Mouse (Mus musculus): ENCODE results near the gene Ajuba. TPM values are rescaled to one million over a fixed set of nuclear protein-coding genes. Genes with fewer than 3 reads are reported as not detected.

Gene Ajuba
- polyA plus RNA-seq (2012; rRNA removed) = 3.7 and 4.5 TPM in 2 replicates

GRCm38 (mm10) chr14:54577089-54577982 lies at the start of gene Ajuba:
TSS of gene Ajuba (minus strand) at chr14:54577558.

GRCm38 (mm10) chr14:54621133-54621532 lies 43.8 kb upstream of the Ajuba start, which contains the start of gene Psmb11:
TSS of gene Psmb11 (plus strand) at chr14:54621433.

GRCm38 (mm10) chr14:54617897-54618365 lies 40.6 kb upstream of the Ajuba start, which contains the start of gene Psmb5:
TSS of gene Psmb5 (minus strand) at chr14:54618022.

GRCm38 (mm10) chr14:54605752-54606321 lies 28.5 kb upstream of the Ajuba start, which contains the start of gene 4931414P19Rik:
TSS of gene 4931414P19Rik (minus strand) at chr14:54605993.

GRCm38 (mm10) chr14:54553975-54554769 lies 23.2 kb downstream of the Ajuba start, which contains the start of gene Haus4:
TSS of gene Haus4 (minus strand) at chr14:54554616.

Other genes with a start within 250 kb of the Ajuba start
- 25.0 and 28.0 TPM in 2 replicates for gene Oxa1l, start 216.7 kb downstream of the Ajuba start, polyA plus RNA-seq (2012; rRNA removed)
- 6.7 and 7.2 TPM in 2 replicates for gene Slc7a7, start 159.8 kb downstream of the Ajuba start, polyA plus RNA-seq (2012; rRNA removed)
- 155 and 165 TPM in 2 replicates for gene Mrpl52, start 150.6 kb downstream of the Ajuba start, polyA plus RNA-seq (2012; rRNA removed)
- 18.4 and 19.3 TPM in 2 replicates for gene Mmp14, start 145.9 kb downstream of the Ajuba start, polyA plus RNA-seq (2012; rRNA removed)
- 10.2 and 12.6 TPM in 2 replicates for gene Lrp10, start 113.4 kb downstream of the Ajuba start, polyA plus RNA-seq (2012; rRNA removed)
- 0.06 and 0.08 TPM in 2 replicates for gene Rem2, start 101.5 kb downstream of the Ajuba start, polyA plus RNA-seq (2012; rRNA removed)
- gene Prmt5, start 60.0 kb downstream of the Ajuba start, polyA plus RNA-seq (2012; rRNA removed) = 23.5 and 25.7 TPM in 2 replicates
- gene Haus4, start 22.9 kb downstream of the Ajuba start, polyA plus RNA-seq (2012; rRNA removed) = 23.2 and 26.4 TPM in 2 replicates
- 3.8 and 4.0 TPM in 2 replicates for gene 4931414P19Rik, start 28.4 kb upstream of the Ajuba start, polyA plus RNA-seq (2012; rRNA removed)
- gene Psmb5, start 40.5 kb upstream of the Ajuba start, polyA plus RNA-seq (2012; rRNA removed) = 104 and 126 TPM in 2 replicates
- 0.01 TPM in 1 of 2 replicates, not detected in the other for gene Psmb11, start 43.9 kb upstream of the Ajuba start, polyA plus RNA-seq (2012; rRNA removed)
- not detected in 2 replicates for gene Gm17606, start 63.4 kb upstream of the Ajuba start, polyA plus RNA-seq (2012; rRNA removed)
- gene Cdh24, start 63.8 kb upstream of the Ajuba start, polyA plus RNA-seq (2012; rRNA removed) = 1.00 and 1.1 TPM in 2 replicates
- 32.7 and 36.7 TPM in 2 replicates for gene 1700123O20Rik, start 108.7 kb upstream of the Ajuba start, polyA plus RNA-seq (2012; rRNA removed)
- gene Acin1, start 109.4 kb upstream of the Ajuba start, polyA plus RNA-seq (2012; rRNA removed) = 71.1 and 71.7 TPM in 2 replicates
- 0.05 TPM in 2 replicates for gene Gm29776, start 121.3 kb upstream of the Ajuba start, polyA plus RNA-seq (2012; rRNA removed)
- 5.1 and 7.5 TPM in 2 replicates for gene Cebpe, start 134.6 kb upstream of the Ajuba start, polyA plus RNA-seq (2012; rRNA removed)
- 2.9 and 3.6 TPM in 2 replicates for gene Slc7a8, start 204.4 kb upstream of the Ajuba start, polyA plus RNA-seq (2012; rRNA removed)
- not detected in 2 replicates for gene Rnf212b, start 236.6 kb upstream of the Ajuba start, polyA plus RNA-seq (2012; rRNA removed)

Measured in liver, embryonic 14 days (tissue).